Mouse (Mus musculus): ENCODE results near the gene Klrb1c. TPM values are rescaled to one million over a fixed set of nuclear protein-coding genes. Genes with fewer than 3 reads are reported as not detected.

Klrb1c gene
- polyA plus RNA-seq (2015; fragmentation: Nextera tagmentation; extraction: Ambion mirVana), result not detected in 2 replicates

DNA sequence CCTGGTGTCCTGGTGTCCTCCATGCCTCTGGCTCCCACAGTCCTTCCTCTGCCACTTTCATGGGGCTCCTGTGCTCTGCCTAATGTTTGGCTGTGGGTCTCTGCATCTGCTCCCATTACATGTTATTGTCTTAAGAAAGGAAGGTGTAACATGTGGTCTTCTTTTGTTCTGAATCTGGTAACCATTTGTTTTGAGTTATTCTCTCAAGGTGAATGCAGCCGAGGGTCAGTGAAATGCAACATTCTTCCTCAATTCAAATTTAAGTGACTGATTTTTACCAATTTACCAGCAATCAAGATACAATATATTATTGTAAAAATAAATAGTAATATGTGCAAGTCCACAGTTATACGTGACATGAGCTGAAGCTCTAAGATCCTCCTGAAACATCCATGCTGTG, at the start of gene Klrb1c:
Klrb1c (minus strand) TSS at position 101 of the 400 bp plus-strand sequence.
- no peak for ATAC-seq
- no peaks in the 10 kb centered on the region for H3K27me3 ChIP-seq
- no peaks in the 10 kb centered on the region for H3K4me1 ChIP-seq
- 89% methylated on average over 2 of the region's 2 CpGs for WGBS
- no peaks in the 10 kb centered on the region for H3K36me3 ChIP-seq (ENCODE audit: poor library complexity, severe bottlenecking)
- H3K4me2 ChIP-seq, result no peak within 1 kb of the TSS
- H3K9me3 ChIP-seq (replicated peaks), result no peaks in the 10 kb centered on the region
- H3K4me3 ChIP-seq, result no peak within 1 kb of the TSS
- H3K9ac ChIP-seq, result no peak within 1 kb of the TSS
- H3K27ac ChIP-seq, result no peak within 1 kb of the TSS

DNA sequence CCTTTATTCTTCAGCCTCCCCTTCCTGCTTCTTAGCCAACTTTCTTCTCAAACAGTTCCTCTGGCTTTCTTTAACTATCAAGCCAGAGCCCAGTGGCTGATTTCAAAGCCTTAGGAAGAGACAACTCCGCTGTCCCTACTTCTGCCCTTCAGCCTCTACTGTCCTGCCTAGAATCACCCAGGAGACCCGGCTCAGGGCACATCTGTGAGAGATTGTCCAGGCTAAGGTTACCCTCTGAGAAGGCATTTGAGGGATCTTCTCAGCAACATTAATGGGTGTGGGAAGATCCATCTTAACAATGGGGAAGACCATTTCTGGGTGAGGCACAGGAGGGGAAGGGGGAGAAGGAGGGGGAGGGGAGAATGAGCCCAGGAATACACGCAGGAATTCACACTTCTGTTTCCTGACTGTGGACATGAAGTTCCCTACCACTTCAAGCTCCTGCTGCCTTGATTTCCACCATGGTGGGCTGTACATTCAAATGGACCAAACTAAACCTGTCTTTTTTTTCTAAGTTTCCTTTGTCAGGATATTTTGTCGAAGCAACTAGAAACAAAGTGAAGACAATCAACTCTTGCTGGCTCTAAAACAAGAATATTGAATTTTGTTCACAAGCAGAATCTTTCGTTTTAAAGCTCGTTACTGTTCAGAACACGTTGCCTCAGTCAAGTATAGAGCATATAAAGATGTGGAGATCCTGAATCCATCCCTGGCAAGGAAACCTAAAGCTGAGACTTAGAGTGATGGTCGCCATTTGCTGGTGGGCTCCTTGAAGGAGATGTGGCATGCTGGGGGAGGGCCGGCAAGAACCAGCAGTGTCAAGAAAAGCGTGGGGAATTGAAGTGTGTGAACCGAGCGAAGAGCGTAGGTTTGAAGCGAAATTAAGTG, 48.7 kb upstream of the Klrb1c start:
- Histone ChIP-seq H3K4me3 (peak overlapping the region; percentile 79), H3K27ac (peak overlapping the region; percentile 81), H3K36me3 (ENCODE audit: poor library complexity, severe bottlenecking) (no peaks in the 10 kb centered on the region), H3K4me1 (peaks cover 23% of the 10 kb centered on the region), H3K4me2 (peak overlapping the region; percentile 65), H3K9me3 (replicated peaks) (no peaks in the 10 kb centered on the region), H3K27me3 (no peaks in the 10 kb centered on the region), H3K9ac (peak overlapping the region; percentile 62)
- peak; percentile 43 for ATAC-seq
- WGBS, result 1% methylated on average over 14 of the region's 14 CpGs

DNA sequence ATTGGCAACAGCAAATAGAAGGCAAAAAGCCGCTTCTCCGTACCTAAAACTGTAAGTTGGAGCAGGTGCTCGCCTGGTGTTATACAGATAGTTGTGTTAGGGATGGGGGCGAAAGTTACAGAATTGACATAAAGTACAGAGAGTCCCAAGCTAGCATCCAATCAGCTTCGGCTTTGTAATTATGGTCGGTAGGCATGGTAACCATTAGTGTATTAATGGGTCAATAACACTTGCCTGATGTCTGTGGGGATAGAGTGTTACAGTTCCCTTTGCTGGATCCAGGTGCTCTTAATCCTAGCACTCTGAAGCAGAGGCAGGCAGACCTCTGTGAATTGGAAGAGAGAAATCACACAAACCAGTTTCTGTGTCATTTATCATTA, 47.9 kb upstream of the Klrb1c start:
- Histone ChIP-seq H3K4me1 (peaks cover 18% of the 10 kb centered on the region), H3K9me3 (replicated peaks) (no peaks in the 10 kb centered on the region), H3K27me3 (no peaks in the 10 kb centered on the region), H3K4me2 (peak overlapping the region; percentile 65), H3K27ac (peak overlapping the region; percentile 81), H3K36me3 (ENCODE audit: poor library complexity, severe bottlenecking) (no peaks in the 10 kb centered on the region), H3K4me3 (peak overlapping the region; percentile 79), H3K9ac (peak overlapping the region; percentile 62)
- ATAC-seq, result no peak
- 85% methylated on average over 6 of the region's 6 CpGs for WGBS

DNA sequence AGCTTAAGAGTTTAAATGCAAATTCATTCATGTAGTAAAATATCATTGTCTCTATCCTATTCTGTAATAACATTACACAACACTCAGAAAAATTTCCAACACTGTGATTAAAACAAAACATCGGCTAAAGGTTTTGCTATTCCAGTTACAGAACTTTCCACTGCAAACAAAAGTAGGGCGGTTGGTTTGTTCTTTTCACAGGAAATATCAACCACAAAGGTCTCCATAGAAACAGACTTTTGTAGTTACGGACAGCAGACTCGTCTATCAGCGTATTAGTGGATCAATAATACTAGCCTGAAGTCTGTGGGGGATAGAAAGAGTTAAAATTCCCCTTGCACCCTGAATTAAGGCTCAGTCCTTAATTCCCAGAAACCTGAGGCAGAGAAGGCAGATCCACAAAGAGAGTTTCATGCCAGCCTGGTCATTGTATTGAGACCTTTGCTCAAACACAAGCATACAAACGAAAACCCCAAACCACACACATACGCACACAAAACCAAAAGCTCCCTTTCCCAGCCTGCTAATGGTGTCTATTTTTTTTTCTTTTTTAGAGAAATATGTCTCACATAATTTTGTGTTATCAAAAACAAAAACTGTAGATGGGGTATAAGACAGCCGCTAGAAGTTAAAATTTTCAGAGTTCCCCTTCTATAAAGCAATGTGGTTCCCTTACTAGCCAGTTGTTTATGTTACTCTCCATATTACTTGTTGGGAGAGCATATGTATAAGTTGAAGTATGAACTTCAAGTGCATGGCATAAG, 47.4 kb upstream of the Klrb1c start:
- Histone ChIP-seq H3K4me2 (peak overlapping the region; percentile 65; the same call in 1 of the 2 replicates), H3K9ac (no peak overlapping the region), H3K9me3 (replicated peaks) (no peaks in the 10 kb centered on the region), H3K27me3 (no peaks in the 10 kb centered on the region), H3K4me1 (peaks cover 14% of the 10 kb centered on the region), H3K27ac (no peak overlapping the region), H3K36me3 (ENCODE audit: poor library complexity, severe bottlenecking) (no peaks in the 10 kb centered on the region), H3K4me3 (peak overlapping the region; percentile 79; the same call in 1 of the 2 replicates)
- 71% methylated on average over 8 of the region's 8 CpGs for WGBS
- ATAC-seq, result no peak

DNA sequence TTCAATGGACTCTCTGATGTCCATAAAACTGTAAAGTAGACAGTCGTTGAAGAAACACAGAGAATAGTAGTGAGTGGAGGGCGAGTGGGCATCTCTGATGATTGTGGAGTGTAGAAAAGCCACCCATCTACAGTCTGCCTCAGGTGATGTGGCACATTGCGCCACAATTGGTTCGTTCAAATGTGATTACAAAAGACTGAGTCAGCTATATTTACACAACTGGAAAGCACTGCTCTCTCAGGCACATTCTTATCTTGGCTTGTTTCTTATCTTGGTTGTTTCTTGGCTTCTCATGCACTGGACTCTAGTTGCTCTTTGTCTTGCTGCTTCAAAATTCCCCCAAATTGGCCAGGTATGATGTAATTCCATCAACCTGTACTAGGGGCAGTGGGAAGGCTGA, 46.6 kb upstream of the Klrb1c start:
- Histone ChIP-seq H3K4me3 (no peak overlapping the region), H3K4me1 (peaks cover 14% of the 10 kb centered on the region), H3K9me3 (replicated peaks) (no peaks in the 10 kb centered on the region), H3K9ac (no peak overlapping the region), H3K4me2 (no peak overlapping the region), H3K27me3 (no peaks in the 10 kb centered on the region), H3K27ac (no peak overlapping the region), H3K36me3 (ENCODE audit: poor library complexity, severe bottlenecking) (no peaks in the 10 kb centered on the region)
- WGBS, result 93% methylated on average over 4 of the region's 4 CpGs
- no peak for ATAC-seq

DNA sequence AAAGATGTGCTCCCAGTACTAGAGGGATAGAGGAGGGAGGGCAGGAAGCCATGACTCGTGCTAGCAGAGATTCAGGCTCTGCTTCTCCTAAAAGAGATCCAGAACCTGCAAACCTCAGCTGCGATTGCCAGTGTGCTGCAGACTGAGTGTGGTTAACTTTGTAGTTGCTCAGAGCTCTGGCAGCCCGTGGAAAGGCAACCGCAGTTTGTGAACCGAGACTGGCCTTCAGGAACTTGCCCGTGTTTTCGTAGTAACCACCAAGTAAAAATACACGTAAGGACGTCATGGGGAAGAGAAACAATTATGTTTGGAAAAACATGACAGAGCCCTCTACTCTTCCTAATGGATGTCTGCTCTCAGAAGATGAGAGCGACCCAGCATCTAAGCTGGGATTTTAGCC, 44.0 kb upstream of the Klrb1c start:
- H3K36me3 ChIP-seq (ENCODE audit: poor library complexity, severe bottlenecking), result no peaks in the 10 kb centered on the region
- no peaks in the 10 kb centered on the region for H3K9me3 ChIP-seq (replicated peaks)
- H3K4me1 ChIP-seq, result peaks cover 7% of the 10 kb centered on the region; the same call in 1 of the 2 replicates
- 90% methylated on average over 10 of the region's 10 CpGs for WGBS
- H3K9ac ChIP-seq, result no peak overlapping the region
- H3K27me3 ChIP-seq, result no peaks in the 10 kb centered on the region
- H3K4me2 ChIP-seq, result no peak overlapping the region
- no peak overlapping the region for H3K27ac ChIP-seq
- ATAC-seq, result no peak
- H3K4me3 ChIP-seq, result no peak overlapping the region

DNA sequence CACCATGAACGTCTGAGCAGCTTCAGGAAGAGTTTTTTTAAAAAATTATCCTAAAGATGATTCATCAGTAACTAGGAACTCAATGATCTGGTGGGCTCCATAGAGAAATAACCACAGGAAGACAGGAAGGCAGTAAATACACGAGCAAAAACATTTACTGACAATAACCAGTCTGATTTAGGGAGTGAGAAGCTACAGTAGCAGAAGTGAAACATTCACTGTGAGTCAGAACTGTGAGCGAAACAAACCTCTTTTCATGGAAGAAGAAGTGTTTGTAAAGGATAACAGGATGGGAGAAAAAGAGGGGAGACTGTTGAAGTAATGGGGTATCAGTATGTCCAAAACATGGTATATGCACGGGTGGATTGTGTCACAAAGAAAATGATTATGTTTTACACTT, 40.8 kb upstream of the Klrb1c start:
- Histone ChIP-seq H3K36me3 (ENCODE audit: poor library complexity, severe bottlenecking) (no peaks in the 10 kb centered on the region), H3K27me3 (no peaks in the 10 kb centered on the region), H3K4me3 (no peak overlapping the region), H3K4me1 (no peaks in the 10 kb centered on the region), H3K4me2 (no peak overlapping the region), H3K27ac (no peak overlapping the region), H3K9me3 (replicated peaks) (no peaks in the 10 kb centered on the region), H3K9ac (no peak overlapping the region)
- no peak for ATAC-seq
- 72% methylated on average over 4 of the region's 4 CpGs for WGBS

DNA sequence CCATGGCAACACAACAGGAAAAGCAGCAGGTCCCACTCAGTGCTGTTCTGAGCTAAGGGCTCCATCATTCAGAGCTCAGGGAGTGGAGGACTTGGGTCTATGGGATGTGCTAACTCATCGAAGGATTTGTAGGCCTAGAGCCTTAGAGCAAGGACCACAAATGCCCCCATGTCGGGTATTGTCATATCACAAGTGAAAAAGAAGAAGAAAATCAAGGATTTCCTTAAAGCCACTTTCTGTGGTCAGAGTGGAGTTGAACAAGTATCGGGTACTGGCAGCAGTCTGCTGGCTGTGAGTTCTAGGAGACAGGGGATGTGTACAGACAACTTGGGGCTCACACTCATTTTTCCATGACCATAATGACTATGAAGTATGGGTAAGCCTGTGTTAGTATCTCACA, 37.8 kb upstream of the Klrb1c start:
- Histone ChIP-seq H3K36me3 (ENCODE audit: poor library complexity, severe bottlenecking) (no peaks in the 10 kb centered on the region), H3K9ac (no peak overlapping the region), H3K27me3 (no peaks in the 10 kb centered on the region), H3K9me3 (replicated peaks) (no peaks in the 10 kb centered on the region), H3K4me2 (no peak overlapping the region), H3K4me1 (no peaks in the 10 kb centered on the region), H3K27ac (no peak overlapping the region), H3K4me3 (no peak overlapping the region)
- WGBS, result 82% methylated on average over 3 of the region's 3 CpGs
- no peak for ATAC-seq

DNA sequence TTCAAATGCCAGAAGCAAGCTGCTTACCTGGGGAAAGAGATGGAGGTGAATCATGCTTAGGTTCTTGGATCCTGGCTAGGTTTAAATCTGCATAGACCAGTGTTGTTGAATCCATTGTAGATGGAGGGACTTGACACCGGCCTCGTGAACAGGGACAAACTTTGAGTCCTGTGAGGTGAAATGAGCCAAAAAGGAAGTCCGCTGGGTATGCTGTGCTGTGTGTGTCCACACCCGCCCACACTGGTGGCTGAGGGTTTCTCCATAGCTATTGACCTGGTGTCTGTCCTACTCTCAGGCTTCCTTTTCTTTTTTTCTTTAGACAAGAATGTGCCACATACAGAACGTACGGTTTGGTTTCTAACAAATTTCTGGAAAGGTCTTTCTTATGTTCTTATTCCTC, 37.1 kb upstream of the Klrb1c start, which contains the start of the genes Gm44511 and Klrb1b:
Gm44511 (minus strand) TSS at position 184 of the 400 bp plus-strand sequence.
Klrb1b (minus strand) TSS at position 200 of the 400 bp plus-strand sequence.
- no peak within 1 kb of the TSS for H3K4me3 ChIP-seq
- no peak within 1 kb of the TSS for H3K27ac ChIP-seq
- 90% methylated on average over 6 of the region's 6 CpGs for WGBS
- H3K36me3 ChIP-seq (ENCODE audit: poor library complexity, severe bottlenecking), result no peaks in the 10 kb centered on the region
- no peaks in the 10 kb centered on the region for H3K27me3 ChIP-seq
- H3K4me2 ChIP-seq, result no peak within 1 kb of the TSS
- no peak for ATAC-seq
- H3K4me1 ChIP-seq, result no peaks in the 10 kb centered on the region
- no peaks in the 10 kb centered on the region for H3K9me3 ChIP-seq (replicated peaks)
- no peak within 1 kb of the TSS for H3K9ac ChIP-seq

DNA sequence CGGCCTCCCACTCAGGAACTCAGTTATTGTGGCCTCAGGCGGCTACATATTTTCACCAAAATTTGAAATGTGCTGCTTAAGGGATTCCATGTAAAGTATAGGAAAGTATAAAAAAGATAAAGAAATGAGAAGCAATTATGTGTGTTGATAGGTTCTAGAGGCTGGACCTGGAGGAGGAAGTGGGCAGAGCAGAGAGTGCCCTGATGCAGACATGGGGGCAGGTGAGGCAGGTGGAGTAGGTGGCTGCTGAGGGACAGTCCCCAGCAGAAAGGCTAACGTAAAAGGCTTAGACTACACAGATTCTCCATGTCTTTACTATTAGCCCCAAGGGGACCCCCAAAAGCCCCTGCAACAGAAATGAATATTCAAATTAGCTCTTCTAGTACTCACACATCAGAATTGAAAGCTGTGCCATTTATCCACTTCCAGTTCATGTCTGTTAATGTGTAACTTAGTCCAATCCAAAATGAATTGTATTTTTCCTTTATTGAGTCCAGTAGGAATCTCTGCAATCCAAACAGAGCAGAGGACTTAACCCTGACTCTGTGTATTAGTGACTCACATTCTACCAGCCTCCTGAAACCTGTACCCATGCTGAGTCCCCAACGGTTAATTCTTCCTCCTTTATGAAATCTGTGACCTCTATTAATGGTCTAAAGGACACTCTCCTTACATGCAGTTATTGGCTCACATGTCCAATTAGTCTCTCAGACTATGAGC, 29.2 kb upstream of the Klrb1c start:
- 77% methylated on average over 4 of the region's 4 CpGs for WGBS
- Histone ChIP-seq H3K27ac (no peak overlapping the region), H3K27me3 (no peaks in the 10 kb centered on the region), H3K4me3 (no peak overlapping the region), H3K9ac (no peak overlapping the region), H3K4me1 (no peaks in the 10 kb centered on the region), H3K36me3 (ENCODE audit: poor library complexity, severe bottlenecking) (no peaks in the 10 kb centered on the region), H3K4me2 (no peak overlapping the region), H3K9me3 (replicated peaks) (no peaks in the 10 kb centered on the region)
- ATAC-seq, result no peak

DNA sequence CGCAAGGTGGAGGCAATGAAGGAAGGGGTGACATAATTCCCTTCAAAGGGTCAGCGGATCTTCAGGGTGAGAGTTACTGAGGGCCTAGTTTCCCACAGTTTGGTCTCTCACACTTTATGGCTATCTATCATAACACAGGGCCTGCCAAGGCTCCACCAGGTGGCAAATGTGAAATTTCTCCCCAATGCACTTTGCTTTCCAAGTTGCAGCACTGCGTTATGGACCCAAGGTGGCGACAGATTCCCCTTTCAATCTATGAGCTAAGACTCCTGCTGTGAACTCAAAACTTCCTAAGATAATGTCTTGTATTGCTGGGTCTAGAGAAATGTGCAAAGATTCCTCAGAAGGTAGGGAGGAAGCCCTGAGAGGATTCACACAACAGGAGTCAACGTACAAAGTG, 19.5 kb upstream of the Klrb1c start:
- H3K36me3 ChIP-seq (ENCODE audit: poor library complexity, severe bottlenecking), result no peaks in the 10 kb centered on the region
- H3K9me3 ChIP-seq (replicated peaks), result no peaks in the 10 kb centered on the region
- H3K4me1 ChIP-seq, result no peaks in the 10 kb centered on the region
- H3K27me3 ChIP-seq, result no peaks in the 10 kb centered on the region
- 90% methylated on average over 5 of the region's 5 CpGs for WGBS
- H3K27ac ChIP-seq, result no peak overlapping the region
- no peak for ATAC-seq
- no peak overlapping the region for H3K4me3 ChIP-seq
- H3K9ac ChIP-seq, result no peak overlapping the region
- H3K4me2 ChIP-seq, result no peak overlapping the region

DNA sequence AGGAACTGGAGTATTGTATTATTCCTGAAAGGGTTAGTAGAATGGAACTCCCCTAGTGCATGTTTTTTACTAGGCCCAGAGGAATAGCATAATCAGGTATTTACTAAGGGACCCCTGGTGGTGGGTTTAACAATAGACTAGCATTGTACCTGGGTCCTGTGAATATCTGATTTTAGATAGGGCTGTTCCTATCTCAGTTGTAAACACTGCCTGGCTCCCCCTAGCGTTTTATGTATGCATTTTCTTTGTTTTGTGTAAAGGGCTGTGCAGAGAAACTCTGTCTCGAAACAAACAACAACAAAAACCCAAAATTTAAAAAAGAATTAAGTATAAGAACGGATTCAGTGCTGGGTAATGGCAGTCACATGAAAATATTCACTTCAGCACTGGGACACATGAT, 18.0 kb upstream of the Klrb1c start:
- H3K36me3 ChIP-seq (ENCODE audit: poor library complexity, severe bottlenecking), result no peaks in the 10 kb centered on the region
- H3K9ac ChIP-seq, result no peak overlapping the region
- ATAC-seq, result no peak
- H3K4me1 ChIP-seq, result no peaks in the 10 kb centered on the region
- no peak overlapping the region for H3K27ac ChIP-seq
- 68% methylated on average over 3 of the region's 3 CpGs for WGBS
- no peaks in the 10 kb centered on the region for H3K27me3 ChIP-seq
- no peak overlapping the region for H3K4me3 ChIP-seq
- no peaks in the 10 kb centered on the region for H3K9me3 ChIP-seq (replicated peaks)
- H3K4me2 ChIP-seq, result no peak overlapping the region
